Mouse (Mus musculus): ENCODE data around the gene Slc29a2. TPM values are rescaled to one million over a fixed set of nuclear protein-coding genes. Genes with fewer than 3 reads are reported as not detected.

Gene Slc29a2
- polyA plus RNA-seq, 1 experiment from 2014 or later: 1.7 TPM

DNA sequence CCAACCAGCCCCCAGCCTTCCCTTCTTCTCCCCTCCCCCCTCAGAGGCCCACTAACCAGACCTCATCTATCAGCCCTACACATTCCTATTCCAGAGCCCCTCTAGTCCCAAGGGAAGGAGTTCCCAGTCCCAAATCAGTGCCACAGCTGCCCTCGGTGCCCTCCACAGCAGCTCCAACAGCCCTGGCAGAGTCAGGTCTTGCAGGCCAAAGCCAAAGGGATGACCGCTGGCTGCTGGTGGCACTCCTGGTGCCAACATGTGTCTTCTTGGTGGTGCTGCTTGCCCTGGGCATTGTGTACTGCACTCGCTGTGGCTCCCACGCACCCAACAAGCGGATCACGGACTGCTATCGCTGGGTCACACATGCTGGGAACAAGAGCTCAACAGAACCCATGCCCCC lies 46.3 kb downstream of the Slc29a2 start:
- Histone ChIP-seq H3K36me3 (ENCODE audit: control insufficient read depth, insufficient read depth, low read length) (no peaks in the 10 kb centered on the region), H3K9ac (ENCODE audit: low read length) (peak overlapping the region; percentile 31; the same call in 1 of the 2 replicates), H3K4me2 (replicated peaks; ENCODE audit: low read depth) (peak overlapping the region; percentile 73), H3K4me3 (ENCODE audit: low read depth, low read length) (peak overlapping the region; percentile 60), H3K27me3 (ENCODE audit: control insufficient read depth, insufficient read depth, low read length) (no peaks in the 10 kb centered on the region; the same call in 1 of the 2 replicates), H3K27ac (replicated peaks) (no peak overlapping the region), H3K9me3 (ENCODE audit: control insufficient read depth, low read length) (no peaks in the 10 kb centered on the region), H3K4me1 (replicated peaks; ENCODE audit: control insufficient read depth, insufficient read depth) (peaks cover 9% of the 10 kb centered on the region; the same call in 1 of the 2 replicates)
- DNase-seq (ENCODE audit: low spot score) (no peak), ATAC-seq (ENCODE audit: low FRiP score, low TSS enrichment) (no peak)
- 76% methylated on average over 7 of the region's 7 CpGs for WGBS
- TF ChIP-seq CTCF (IDR thresholded peaks at IDR 0.05; ENCODE audit: low read depth) (no peak), EP300 (optimal IDR thresholded peaks at IDR 0.05) (no peak)

DNA sequence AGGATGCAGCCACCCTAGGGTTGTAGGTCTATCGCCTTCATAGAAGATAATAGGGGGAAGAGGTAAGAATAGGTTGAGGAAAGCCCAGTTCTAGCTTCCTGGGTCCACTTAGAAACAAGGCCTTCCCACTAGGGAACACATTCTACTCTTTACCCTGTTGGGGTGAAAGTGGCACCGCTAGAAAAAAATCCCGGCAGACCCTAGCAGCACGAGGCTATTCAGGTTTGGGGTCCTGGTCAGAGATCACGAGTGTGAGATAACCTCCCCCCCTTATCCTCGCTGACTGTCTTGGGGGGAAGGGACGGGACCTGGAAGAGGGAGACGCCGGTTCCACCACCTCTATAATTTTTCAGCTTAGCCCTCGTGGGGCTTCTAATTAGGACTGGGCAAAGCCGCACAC lies 47.4 kb downstream of the Slc29a2 start:
- Histone ChIP-seq H3K27me3 (ENCODE audit: control insufficient read depth, insufficient read depth, low read length) (no peaks in the 10 kb centered on the region; the same call in 1 of the 2 replicates), H3K9ac (ENCODE audit: low read length) (peak overlapping the region; percentile 53), H3K36me3 (ENCODE audit: control insufficient read depth, insufficient read depth, low read length) (no peaks in the 10 kb centered on the region), H3K4me2 (replicated peaks; ENCODE audit: low read depth) (peak overlapping the region; percentile 73), H3K27ac (replicated peaks) (peak overlapping the region; percentile 81), H3K4me1 (replicated peaks; ENCODE audit: control insufficient read depth, insufficient read depth) (peaks cover 9% of the 10 kb centered on the region; the same call in 1 of the 2 replicates), H3K9me3 (ENCODE audit: control insufficient read depth, low read length) (no peaks in the 10 kb centered on the region), H3K4me3 (ENCODE audit: low read depth, low read length) (peak overlapping the region; percentile 60)
- ATAC-seq (ENCODE audit: low FRiP score, low TSS enrichment) (no peak), DNase-seq (ENCODE audit: low spot score) (no peak)
- TF ChIP-seq CTCF (IDR thresholded peaks at IDR 0.05; ENCODE audit: low read depth): no peak
- no peak for TF ChIP-seq EP300 (optimal IDR thresholded peaks at IDR 0.05)
- WGBS: 14% methylated on average over 11 of the region's 11 CpGs

DNA sequence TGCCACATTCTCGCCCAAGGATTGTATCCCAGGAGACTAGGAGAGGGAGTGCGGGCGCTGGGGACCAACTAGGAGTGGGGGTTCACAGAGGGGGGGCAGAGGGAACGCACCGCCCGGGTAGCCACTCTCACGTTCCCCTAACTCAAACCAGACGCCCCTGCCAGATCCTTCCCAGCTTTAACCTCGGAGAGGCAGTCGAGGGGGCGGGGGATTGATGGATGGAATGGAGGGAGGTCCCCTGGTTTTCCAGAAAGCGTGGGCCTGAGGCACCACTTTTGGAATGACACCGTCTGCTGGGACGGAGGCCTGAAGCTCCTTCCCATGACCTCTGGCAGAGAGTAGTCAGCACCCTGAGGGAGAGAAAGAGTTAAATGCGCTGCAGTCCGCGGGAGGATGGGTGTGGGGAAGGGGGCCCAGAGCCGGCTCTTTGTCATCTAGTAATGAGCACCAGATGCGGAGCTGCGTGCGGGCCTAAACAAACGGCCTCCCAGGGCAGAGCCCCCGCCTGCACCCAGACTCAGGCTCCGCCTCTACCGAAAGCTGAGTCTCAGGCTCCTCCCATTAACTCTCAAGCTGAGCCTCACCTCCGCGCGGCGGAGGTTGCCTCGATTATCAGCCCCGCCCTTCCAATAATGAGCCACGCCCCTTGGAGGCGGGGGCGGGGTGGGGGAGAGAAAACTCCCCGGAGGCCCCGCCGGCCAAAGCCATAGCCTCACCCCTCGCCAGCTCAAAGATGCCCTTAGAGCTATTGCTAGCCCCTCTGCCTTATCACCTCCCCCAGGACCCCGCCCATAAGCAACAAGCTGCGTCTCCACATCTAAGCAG lies 48.1 kb downstream of the Slc29a2 start:
- Histone ChIP-seq H3K9me3 (ENCODE audit: control insufficient read depth, low read length) (no peaks in the 10 kb centered on the region), H3K9ac (ENCODE audit: low read length) (peak overlapping the region; percentile 53), H3K4me2 (replicated peaks; ENCODE audit: low read depth) (peak overlapping the region; percentile 73), H3K27ac (replicated peaks) (peak overlapping the region; percentile 81), H3K4me1 (replicated peaks; ENCODE audit: control insufficient read depth, insufficient read depth) (peaks cover 9% of the 10 kb centered on the region; the same call in 1 of the 2 replicates), H3K4me3 (ENCODE audit: low read depth, low read length) (peak overlapping the region; percentile 60), H3K27me3 (ENCODE audit: control insufficient read depth, insufficient read depth, low read length) (no peaks in the 10 kb centered on the region; the same call in 1 of the 2 replicates), H3K36me3 (ENCODE audit: control insufficient read depth, insufficient read depth, low read length) (no peaks in the 10 kb centered on the region)
- WGBS: 2% methylated on average over 37 of the region's 40 CpGs
- TF ChIP-seq CTCF (IDR thresholded peaks at IDR 0.05; ENCODE audit: low read depth): no peak
- no peak for TF ChIP-seq EP300 (optimal IDR thresholded peaks at IDR 0.05)
- ATAC-seq (ENCODE audit: low FRiP score, low TSS enrichment): peak; percentile 84
- DNase-seq (ENCODE audit: low spot score): peak; percentile 85

DNA sequence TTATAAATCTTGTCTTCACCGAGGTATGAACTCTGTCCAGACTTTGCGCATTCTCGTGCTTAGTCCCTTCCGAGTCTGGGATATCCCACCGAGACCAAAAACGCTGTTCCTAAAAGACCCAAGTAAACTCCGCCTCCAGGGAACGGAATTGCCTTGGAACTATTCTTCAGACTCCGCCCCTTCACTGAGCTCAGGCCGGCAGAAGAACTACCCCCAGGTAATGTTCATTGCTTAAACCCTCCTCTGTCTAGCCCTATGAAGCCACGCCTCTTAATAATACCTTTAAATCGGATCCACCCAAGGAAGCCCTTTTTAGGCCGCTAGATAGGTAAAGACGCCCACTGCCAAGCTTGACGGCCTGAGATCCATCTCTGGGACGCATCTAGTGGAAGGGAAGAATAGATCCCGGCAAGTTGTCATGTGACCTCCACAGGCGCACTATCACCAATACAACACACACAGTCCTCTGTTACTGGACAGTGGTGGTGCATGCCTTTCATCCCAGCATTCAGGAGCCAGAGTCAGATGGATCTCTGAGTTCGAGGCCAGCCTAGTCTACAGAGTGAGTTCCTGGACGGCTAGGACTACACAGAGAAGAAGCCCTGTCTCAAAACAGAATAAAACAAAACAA lies 48.8 kb downstream of the Slc29a2 start:
- ATAC-seq (ENCODE audit: low FRiP score, low TSS enrichment) (peak; percentile 22; the same call in 1 of the 2 replicates), DNase-seq (ENCODE audit: low spot score) (no peak)
- Histone ChIP-seq H3K4me3 (ENCODE audit: low read depth, low read length) (peak overlapping the region; percentile 60), H3K27me3 (ENCODE audit: control insufficient read depth, insufficient read depth, low read length) (no peaks in the 10 kb centered on the region; the same call in 1 of the 2 replicates), H3K4me2 (replicated peaks; ENCODE audit: low read depth) (peak overlapping the region; percentile 73), H3K9ac (ENCODE audit: low read length) (no peak overlapping the region), H3K4me1 (replicated peaks; ENCODE audit: control insufficient read depth, insufficient read depth) (peaks cover 5% of the 10 kb centered on the region; the same call in 1 of the 2 replicates), H3K27ac (replicated peaks) (peak overlapping the region; percentile 81), H3K36me3 (ENCODE audit: control insufficient read depth, insufficient read depth, low read length) (no peaks in the 10 kb centered on the region), H3K9me3 (ENCODE audit: control insufficient read depth, low read length) (no peaks in the 10 kb centered on the region)
- 1% methylated on average over 20 of the region's 20 CpGs for WGBS
- no peak; the same call in 1 of the 2 replicates for TF ChIP-seq CTCF (IDR thresholded peaks at IDR 0.05; ENCODE audit: low read depth)

DNA sequence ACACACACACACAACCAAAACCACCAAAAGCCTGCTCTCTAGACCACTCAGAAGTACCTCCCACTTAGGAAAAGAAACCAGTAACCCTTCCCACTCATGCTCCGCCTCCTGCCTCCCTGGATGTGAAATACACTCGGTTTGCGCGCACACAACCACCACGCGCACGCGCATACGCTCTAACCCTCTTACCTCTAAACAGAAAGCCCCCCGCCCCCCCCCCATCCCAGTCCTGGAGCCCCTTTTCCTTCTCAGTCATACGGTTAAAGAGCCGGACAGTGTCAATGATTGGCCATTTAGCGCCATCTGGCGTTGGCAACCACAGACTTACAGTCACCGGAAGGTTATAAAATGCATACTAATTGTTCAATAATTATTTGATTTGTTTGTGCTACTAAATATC lies 49.4 kb downstream of the Slc29a2 start:
- H3K4me3 ChIP-seq (ENCODE audit: low read depth, low read length): peak overlapping the region; percentile 60
- peaks cover 3% of the 10 kb centered on the region; the same call in 1 of the 2 replicates for H3K4me1 ChIP-seq (replicated peaks; ENCODE audit: control insufficient read depth, insufficient read depth)
- no peak overlapping the region for H3K9ac ChIP-seq (ENCODE audit: low read length)
- ATAC-seq (ENCODE audit: low FRiP score, low TSS enrichment) (peak; percentile 27; the same call in 1 of the 2 replicates), DNase-seq (ENCODE audit: low spot score) (peak; percentile 74)
- WGBS: 2% methylated on average over 15 of the region's 15 CpGs
- H3K27me3 ChIP-seq (ENCODE audit: control insufficient read depth, insufficient read depth, low read length): no peaks in the 10 kb centered on the region; the same call in 1 of the 2 replicates
- no peaks in the 10 kb centered on the region for H3K36me3 ChIP-seq (ENCODE audit: control insufficient read depth, insufficient read depth, low read length)
- H3K9me3 ChIP-seq (ENCODE audit: control insufficient read depth, low read length): no peaks in the 10 kb centered on the region
- no peak overlapping the region for H3K27ac ChIP-seq (replicated peaks)
- no peak for TF ChIP-seq EP300 (optimal IDR thresholded peaks at IDR 0.05)
- peak; percentile 78 for TF ChIP-seq CTCF (IDR thresholded peaks at IDR 0.05; ENCODE audit: low read depth)
- H3K4me2 ChIP-seq (replicated peaks; ENCODE audit: low read depth): peak overlapping the region; percentile 73
